9 mouse cellular contexts compared by ENCODE assay signal in the genomic region with DNA sequence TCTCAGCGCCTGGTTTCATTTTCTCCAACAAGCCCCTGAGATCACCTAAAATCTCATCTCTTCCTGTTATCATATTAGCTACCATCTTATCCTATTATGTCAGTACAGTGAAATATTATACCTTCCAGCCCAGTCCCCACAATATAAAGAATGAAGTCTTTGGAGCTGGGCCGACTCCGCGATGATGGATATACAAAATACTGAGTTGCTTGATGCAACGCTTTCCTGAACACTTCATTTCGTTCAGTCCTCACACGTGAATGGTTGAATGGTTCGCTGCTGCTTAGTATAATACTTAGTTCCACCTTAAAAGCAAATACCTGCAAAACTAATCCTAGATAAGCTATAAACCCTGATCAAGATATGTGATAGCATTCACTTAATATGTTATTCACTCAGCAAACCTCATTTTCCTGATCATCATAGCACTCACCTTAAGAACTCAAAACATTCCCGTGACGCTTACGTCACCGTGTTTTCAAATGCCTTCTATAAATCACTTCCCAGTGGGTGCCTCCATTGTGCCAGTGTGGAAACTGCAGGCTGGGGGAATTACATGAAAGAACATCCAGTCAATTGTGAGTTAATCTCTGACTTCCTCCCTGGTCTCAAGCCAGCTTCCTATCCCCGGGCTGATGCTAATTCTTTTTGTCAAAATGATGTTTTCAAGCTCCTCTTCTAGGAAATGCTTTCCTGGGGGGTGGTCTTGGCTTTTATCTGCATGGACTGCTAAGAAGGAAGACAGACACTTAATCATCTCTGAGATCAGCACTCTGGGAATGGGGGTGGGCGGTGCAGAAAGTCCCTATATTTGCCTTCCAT. TPM values are rescaled to one million over a fixed set of nuclear protein-coding genes. Genes with fewer than 3 reads are reported as not detected.
A peak's percentile ranks its signal among the peaks of the same experiment; 100 is the strongest.
DNase-seq lines count a peak whose midpoint lies in the region; ATAC-seq and TF ChIP-seq lines count a peak whose summit lies in the region.
"Had no signal": no experiment of that assay in that cellular context is flagged by ENCODE, and none has a peak within 500 bp of the region (broad histone marks: within the 10 kb centered on the region; RNA-seq: fewer than 3 reads in every experiment).

Trim44 (minus strand) TSS at position 466 of the 822 bp plus-strand sequence.

- no peaks in the 10 kb centered on the region for H3K36me3 ChIP-seq in forebrain, embryonic 12.5 days (replicated peaks)
- H3K36me3 ChIP-seq in myocyte (ENCODE audit: control insufficient read depth, insufficient read depth), result no peaks in the 10 kb centered on the region
- H3K36me3 ChIP-seq: liver, embryonic 13.5 days had no signal

- H3K27me3 ChIP-seq in forebrain, embryonic 12.5 days, result peaks cover 8% of the 10 kb centered on the region; the same call in 1 of the 2 replicates
- no peaks in the 10 kb centered on the region for H3K27me3 ChIP-seq in myocyte (ENCODE audit: control insufficient read depth, insufficient read depth, insufficient read length)
- H3K27me3 ChIP-seq: liver, embryonic 13.5 days had no signal

- WGBS in forebrain, embryonic 12.5 days, result 31% methylated on average over 14 of the region's 14 CpGs

- peak within 1 kb of the TSS; percentile 25; the same call in 1 of the 2 replicates for H3K4me2 ChIP-seq in forebrain, embryonic 12.5 days
- H3K4me2 ChIP-seq in myocyte (ENCODE audit: low read depth), result no peak within 1 kb of the TSS
- H3K4me2 ChIP-seq: liver, embryonic 13.5 days had no signal

- H3K27ac ChIP-seq in forebrain, embryonic 12.5 days, result no peak within 1 kb of the TSS
- H3K27ac ChIP-seq: liver, embryonic 13.5 days had no signal

- no peak for DNase-seq in adrenal gland, adult 18-20 months (ENCODE audit: low spot score in 2 of 2)
- no peak for DNase-seq in adrenal gland, adult (ENCODE audit: inconsistent age in 2 of 2, low spot score in 1 of 2)
- DNase-seq in adrenal gland, adult 2 months, result no peak
- DNase-seq in heart, postnatal 25 days (ENCODE audit: low spot score), result no peak
- no peak for DNase-seq in left cerebral cortex, adult 8-10 months (ENCODE audit: low spot score in 2 of 2)
- no peak for DNase-seq in frontal cortex, postnatal 25 days (ENCODE audit: low spot score in 2 of 2)
- DNase-seq: liver, embryonic 13.5 days had no signal

- ATAC-seq in forebrain, embryonic 12.5 days (ENCODE audit: low FRiP score), result peak; percentile 55; the same call in 1 of the 2 replicates

- no peaks in the 10 kb centered on the region for H3K79me2 ChIP-seq in myocyte (ENCODE audit: control insufficient read depth, insufficient read depth)

- no peak for TF ChIP-seq POLR2A in myocyte (IDR thresholded peaks at IDR 0.05; ENCODE audit: insufficient read length, low read depth)

- intact Hi-C loops in heart, postnatal 25 days (cut with DNase I), result loop anchor here (5.0 kb wide), 1 partner anchor 85 kb away; no protein-coding TSS in a partner anchor

- H3K9me3 ChIP-seq in forebrain, embryonic 12.5 days, result no peaks in the 10 kb centered on the region
- H3K9me3 ChIP-seq: liver, embryonic 13.5 days had no signal

- H3K4me1 ChIP-seq in forebrain, embryonic 12.5 days, result peaks cover 11% of the 10 kb centered on the region

- H3K9ac ChIP-seq in forebrain, embryonic 12.5 days, result no peak within 1 kb of the TSS
- H3K9ac ChIP-seq: liver, embryonic 13.5 days had no signal

- H3ac ChIP-seq in myocyte (ENCODE audit: control insufficient read depth, insufficient read length), result no peak within 1 kb of the TSS

- no peak within 1 kb of the TSS for H3K4me3 ChIP-seq in forebrain, embryonic 12.5 days (replicated peaks)
- no peak within 1 kb of the TSS for H3K4me3 ChIP-seq in myocyte
- H3K4me3 ChIP-seq: liver, embryonic 13.5 days had no signal

TF ChIP-seq in myocyte, 11 proteins besides CTCF, POLR2A, EP300 and RAD21:
- TF ChIP-seq E2F4 (IDR thresholded peaks at IDR 0.05; ENCODE audit: insufficient read depth), result no peak
- TF ChIP-seq TCF12 (IDR thresholded peaks at IDR 0.05; ENCODE audit: insufficient read depth, poor library complexity, severe bottlenecking), result no peak
- TF ChIP-seq CEBPB (IDR thresholded peaks at IDR 0.05; ENCODE audit: insufficient read depth, poor library complexity, severe bottlenecking), result no peak
- TF ChIP-seq TCF3 (IDR thresholded peaks at IDR 0.05; ENCODE audit: insufficient read length, low read depth), result no peak

RNA-seq across cellular contexts. Expression of gene Trim44, which starts in this region (rescaled TPM):
- total RNA-seq in adrenal gland, adult 18-20 months (2021), result 10 to 100 TPM; 65.3 to 66.3 TPM
- 10 to 100 TPM; 59.9 to 61.0 TPM for total RNA-seq in adrenal gland, adult 2 months (2021)
- 20.6 and 20.9 TPM in 2 replicates for polyA plus RNA-seq in adrenal gland, adult 2 months (2012; rRNA removed)
- 45.4 and 54.2 TPM in 2 replicates for polyA plus RNA-seq in forebrain, embryonic 12.5 days (2016; fragmentation: Nextera tagmentation; extraction: Ambion mirVana)
- 10 to 100 TPM; 24.7 to 28.2 TPM for total RNA-seq in heart, postnatal 25 days (2021)
- total RNA-seq in left cerebral cortex, adult 8-10 months (2022), result 100 to 1,000 TPM; 175 to 199 (median 188) TPM
- 16.5 TPM for polyA plus RNA-seq in myocyte (2012; fragmentation: generic; extraction: Trizol)
